Mouse (Mus musculus): ENCODE measurements at regions not wholly inside any gene's neighbourhood (a gene's known extent, or its start where the extent isn't known, plus 50 kb on each side); places are given as distances from the start of the nearest gene placed in this dataset.

DNA sequence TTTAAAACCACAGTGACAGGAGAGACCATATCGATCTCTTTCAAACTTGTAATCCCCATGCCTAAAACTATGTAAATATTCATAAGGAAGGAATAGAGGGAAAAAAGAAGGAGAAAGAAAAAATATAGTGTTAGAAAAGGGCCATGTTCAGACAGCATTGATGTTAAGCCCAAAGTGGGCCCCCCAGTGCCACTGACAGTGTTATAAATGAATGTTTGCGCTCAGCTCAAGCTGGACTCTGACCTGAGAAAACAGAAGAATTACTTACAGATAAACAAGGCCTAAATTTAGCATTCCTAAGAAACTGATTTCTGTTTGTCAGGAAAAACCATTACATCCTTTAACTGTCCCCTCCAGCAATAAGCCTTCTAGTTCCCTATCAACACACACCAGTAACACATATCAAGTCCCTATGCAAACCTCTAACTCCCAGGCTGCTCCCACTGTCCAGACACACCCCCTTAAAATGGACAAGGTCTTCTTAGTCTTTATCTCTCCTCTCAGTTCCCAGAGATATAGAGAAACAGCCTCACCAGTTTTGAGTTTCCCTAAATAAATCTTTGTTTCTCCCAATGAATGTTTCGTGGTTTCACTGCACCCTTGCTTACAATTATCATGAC, 350.4 kb upstream of the Rag2 start:
- Histone ChIP-seq H3K4me3 (ENCODE audit: low read depth, low read length) (no peak overlapping the region), H3K27me3 (replicated peaks; ENCODE audit: control insufficient read depth, insufficient read depth, low read length) (no peaks in the 10 kb centered on the region), H3K4me1 (replicated peaks; ENCODE audit: control insufficient read depth, insufficient read depth, low read length) (0 out of 2 replicates have a peak, but pooled peaks cover 4% of the 10 kb centered on the region), H3K36me3 (ENCODE audit: control insufficient read depth, insufficient read depth) (no peaks in the 10 kb centered on the region), H3K4me2 (replicated peaks; ENCODE audit: low read depth) (0 out of 2 replicates have a peak overlapping the region, but pooled peaks have one; percentile 18), H3K9ac (ENCODE audit: low read depth, low read length) (no peak overlapping the region), H3K27ac (ENCODE audit: low read depth, low read length) (no peak overlapping the region), H3K9me3 (ENCODE audit: control insufficient read depth) (no peaks in the 10 kb centered on the region)
- no peak for ATAC-seq
- 26% methylated on average over 3 of the region's 3 CpGs for WGBS
- TF ChIP-seq CTCF (IDR thresholded peaks at IDR 0.05; ENCODE audit: low read depth): no peak

- Histone ChIP-seq H3K4me1 (replicated peaks; ENCODE audit: control insufficient read depth, insufficient read depth, low read length) (no peaks in the 10 kb centered on the region), H3K27ac (ENCODE audit: low read depth, low read length) (no peak overlapping the region), H3K4me3 (ENCODE audit: low read depth, low read length) (no peak overlapping the region), H3K4me2 (replicated peaks; ENCODE audit: low read depth) (no peak overlapping the region), H3K36me3 (ENCODE audit: control insufficient read depth, insufficient read depth) (no peaks in the 10 kb centered on the region), H3K27me3 (replicated peaks; ENCODE audit: control insufficient read depth, insufficient read depth, low read length) (no peaks in the 10 kb centered on the region), H3K9me3 (ENCODE audit: control insufficient read depth) (no peaks in the 10 kb centered on the region), H3K9ac (ENCODE audit: low read depth, low read length) (no peak overlapping the region)
- no peak for ATAC-seq
- no peak for TF ChIP-seq CTCF (IDR thresholded peaks at IDR 0.05; ENCODE audit: low read depth)
Measured at GRCm38 (mm10) chr2:101284886-101285285, 339.6 kb upstream of the Rag2 start.

DNA sequence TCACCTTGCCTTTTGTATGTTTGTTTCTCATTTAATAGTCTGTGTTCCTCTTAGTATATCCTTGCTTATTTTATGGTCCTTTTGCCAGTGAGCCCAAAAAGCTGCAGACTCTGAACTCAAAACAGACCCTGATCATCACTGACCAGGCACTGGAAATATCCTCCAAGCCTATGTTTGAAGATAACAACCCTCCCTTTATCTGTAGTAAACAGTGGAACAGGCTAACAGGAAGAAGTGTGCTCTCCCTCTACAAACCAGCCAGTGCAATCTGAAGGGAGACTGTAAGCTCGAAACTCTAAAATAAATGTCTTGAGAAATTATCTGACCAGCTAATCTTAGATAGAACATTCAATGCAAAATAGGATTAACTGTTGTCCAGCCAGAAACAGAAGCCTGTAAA, 336.4 kb upstream of the Rag2 start:
- no peak for TF ChIP-seq CTCF (IDR thresholded peaks at IDR 0.05; ENCODE audit: low read depth)
- ATAC-seq: no peak
- Histone ChIP-seq H3K4me2 (replicated peaks; ENCODE audit: low read depth) (no peak overlapping the region), H3K36me3 (ENCODE audit: control insufficient read depth, insufficient read depth) (no peaks in the 10 kb centered on the region), H3K9me3 (ENCODE audit: control insufficient read depth) (no peaks in the 10 kb centered on the region), H3K4me3 (ENCODE audit: low read depth, low read length) (no peak overlapping the region), H3K27me3 (replicated peaks; ENCODE audit: control insufficient read depth, insufficient read depth, low read length) (no peaks in the 10 kb centered on the region), H3K4me1 (replicated peaks; ENCODE audit: control insufficient read depth, insufficient read depth, low read length) (no peaks in the 10 kb centered on the region), H3K9ac (ENCODE audit: low read depth, low read length) (no peak overlapping the region), H3K27ac (ENCODE audit: low read depth, low read length) (no peak overlapping the region)
- 75% methylated on average over 1 of the region's 1 CpGs for WGBS

DNA sequence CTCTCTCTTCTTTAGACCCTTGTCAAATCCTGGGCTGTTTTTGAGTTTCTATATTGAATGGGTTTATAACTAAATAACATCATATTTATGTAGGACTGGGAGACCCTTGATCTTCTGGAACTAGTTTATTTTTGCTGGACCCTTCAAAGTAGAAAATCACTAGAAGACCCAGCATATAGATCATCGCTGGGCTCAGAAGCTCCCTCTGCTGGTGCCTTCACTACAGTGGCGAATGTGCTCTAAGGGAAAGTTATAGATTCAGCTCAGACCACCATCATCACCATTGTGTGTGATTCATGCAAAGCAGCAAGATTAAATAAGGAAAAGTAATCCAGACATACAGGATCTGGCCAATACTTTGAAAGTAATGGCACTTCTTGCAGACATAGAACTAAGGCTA, 335.4 kb upstream of the Rag2 start:
- H3K9ac ChIP-seq (ENCODE audit: low read depth, low read length): no peak overlapping the region
- H3K27ac ChIP-seq (ENCODE audit: low read depth, low read length): no peak overlapping the region
- H3K4me3 ChIP-seq (ENCODE audit: low read depth, low read length): no peak overlapping the region
- ATAC-seq: no peak
- H3K4me2 ChIP-seq (replicated peaks; ENCODE audit: low read depth): no peak overlapping the region
- 31% methylated on average over 2 of the region's 2 CpGs for WGBS
- no peaks in the 10 kb centered on the region for H3K4me1 ChIP-seq (replicated peaks; ENCODE audit: control insufficient read depth, insufficient read depth, low read length)
- H3K36me3 ChIP-seq (ENCODE audit: control insufficient read depth, insufficient read depth): no peaks in the 10 kb centered on the region
- peak; percentile 77 for TF ChIP-seq CTCF (IDR thresholded peaks at IDR 0.05; ENCODE audit: low read depth)
- no peaks in the 10 kb centered on the region for H3K9me3 ChIP-seq (ENCODE audit: control insufficient read depth)
- no peaks in the 10 kb centered on the region for H3K27me3 ChIP-seq (replicated peaks; ENCODE audit: control insufficient read depth, insufficient read depth, low read length)

- H3K9me3 ChIP-seq (ENCODE audit: control insufficient read depth): no peaks in the 10 kb centered on the region
- no peaks in the 10 kb centered on the region for H3K27me3 ChIP-seq (replicated peaks; ENCODE audit: control insufficient read depth, insufficient read depth, low read length)
- no peak overlapping the region for H3K4me2 ChIP-seq (replicated peaks; ENCODE audit: low read depth)
- no peaks in the 10 kb centered on the region for H3K36me3 ChIP-seq (ENCODE audit: control insufficient read depth, insufficient read depth)
- 79% methylated on average over 4 of the region's 4 CpGs for WGBS
- H3K27ac ChIP-seq (ENCODE audit: low read depth, low read length): no peak overlapping the region
- ATAC-seq: no peak
- H3K9ac ChIP-seq (ENCODE audit: low read depth, low read length): no peak overlapping the region
- TF ChIP-seq CTCF (IDR thresholded peaks at IDR 0.05; ENCODE audit: low read depth): no peak
- H3K4me3 ChIP-seq (ENCODE audit: low read depth, low read length): no peak overlapping the region
- H3K4me1 ChIP-seq (replicated peaks; ENCODE audit: control insufficient read depth, insufficient read depth, low read length): no peaks in the 10 kb centered on the region
Measured at GRCm38 (mm10) chr2:101290738-101291137, 333.8 kb upstream of the Rag2 start.

- WGBS: 53% methylated on average over 10 of the region's 10 CpGs
- ATAC-seq: no peak
- H3K36me3 ChIP-seq (ENCODE audit: control insufficient read depth, insufficient read depth): no peaks in the 10 kb centered on the region
- no peak overlapping the region for H3K4me3 ChIP-seq (ENCODE audit: low read depth, low read length)
- no peak overlapping the region for H3K27ac ChIP-seq (ENCODE audit: low read depth, low read length)
- H3K9ac ChIP-seq (ENCODE audit: low read depth, low read length): no peak overlapping the region
- no peaks in the 10 kb centered on the region for H3K27me3 ChIP-seq (replicated peaks; ENCODE audit: control insufficient read depth, insufficient read depth, low read length)
- TF ChIP-seq CTCF (IDR thresholded peaks at IDR 0.05; ENCODE audit: low read depth): no peak
- no peaks in the 10 kb centered on the region for H3K4me1 ChIP-seq (replicated peaks; ENCODE audit: control insufficient read depth, insufficient read depth, low read length)
- no peaks in the 10 kb centered on the region for H3K9me3 ChIP-seq (ENCODE audit: control insufficient read depth)
- H3K4me2 ChIP-seq (replicated peaks; ENCODE audit: low read depth): no peak overlapping the region
Measured at GRCm38 (mm10) chr2:101295678-101296368, 328.7 kb upstream of the Rag2 start.
